ENCODE assay signal across 21 mouse cellular contexts in the genomic region with DNA sequence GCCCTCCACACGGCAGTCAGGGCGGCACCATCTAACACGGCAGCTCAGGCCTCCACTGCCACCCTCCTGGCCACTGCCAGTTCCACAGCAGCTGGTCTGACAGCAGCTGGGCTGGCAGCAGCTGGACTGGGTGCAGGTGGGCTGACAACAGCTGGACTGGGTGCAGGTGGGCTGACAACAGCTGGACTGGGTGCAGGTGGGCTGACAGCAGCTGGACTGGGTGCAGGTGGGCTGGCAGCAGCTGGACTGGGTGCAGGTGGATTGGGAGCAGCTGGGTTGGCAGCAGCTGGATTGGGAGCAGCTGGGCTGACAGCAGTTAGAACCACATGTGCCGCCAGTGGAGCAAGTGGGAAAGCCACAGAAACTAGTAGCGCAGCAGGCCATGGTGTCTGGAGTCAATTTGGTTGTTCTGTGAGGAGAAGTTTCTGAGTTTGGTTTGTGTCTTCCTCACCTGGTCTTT. TPM values are rescaled to one million over a fixed set of nuclear protein-coding genes. Genes with fewer than 3 reads are reported as not detected.
"Had no signal": no experiment of that assay in that cellular context is flagged by ENCODE, and none has a peak within 500 bp of the region (broad histone marks: within the 10 kb centered on the region; RNA-seq: fewer than 3 reads in every experiment).

A gene (minus strand): TSS at position 410 of the 460 bp plus-strand sequence.

- H3K9me3 ChIP-seq: midbrain, embryonic 10.5 days; midbrain, embryonic 12.5 days; neural tube, embryonic 12.5 days; stomach, embryonic 15.5 days had no signal

- H3K9ac ChIP-seq: lung, embryonic 14.5 days; midbrain, embryonic 12.5 days; neural tube, embryonic 12.5 days; stomach, embryonic 15.5 days had no signal

- H3K4me1 ChIP-seq: midbrain, embryonic 10.5 days; midbrain, embryonic 12.5 days; neural tube, embryonic 12.5 days; stomach, embryonic 15.5 days had no signal

- H3K4me3 ChIP-seq: midbrain, embryonic 10.5 days; midbrain, embryonic 12.5 days; neural tube, embryonic 12.5 days; stomach, embryonic 15.5 days had no signal

- ATAC-seq: midbrain, embryonic 16.5 days had no signal

- H3K27ac ChIP-seq: midbrain, embryonic 10.5 days; midbrain, embryonic 12.5 days; neural tube, embryonic 12.5 days; stomach, embryonic 15.5 days; stomach, postnatal 0 days had no signal

- H3K36me3 ChIP-seq: midbrain, embryonic 10.5 days; midbrain, embryonic 12.5 days; neural tube, embryonic 12.5 days; stomach, embryonic 15.5 days had no signal

- H3K27me3 ChIP-seq: midbrain, embryonic 12.5 days; neural tube, embryonic 12.5 days; stomach, embryonic 15.5 days had no signal

- H3K4me2 ChIP-seq: lung, embryonic 14.5 days; midbrain, embryonic 12.5 days; neural tube, embryonic 12.5 days; stomach, embryonic 15.5 days had no signal

- DNase-seq: lung, adult 18-20 months; lung, embryonic 14.5 days; lung, postnatal 10 days; lung, postnatal 4 days; midbrain, embryonic 14.5 days; right cerebral cortex, postnatal 14 days; thymus, adult 2 months; thymus, postnatal 25 days had no signal

RNA-seq across cellular contexts. Expression of the gene that starts here (rescaled TPM):
- total RNA-seq: megakaryocyte, adult 5-6 weeks; megakaryocyte-erythroid progenitor cell, adult 5-6 weeks; neutrophil, adult 5-6 weeks had no signal
- polyA plus RNA-seq: lung, embryonic 14.5 days; lung, embryonic 16.5 days; midbrain, embryonic 10.5 days; midbrain, embryonic 12.5 days; midbrain, embryonic 14.5 days; midbrain, embryonic 16.5 days; neural tube, embryonic 12.5 days; neural tube, embryonic 14.5 days; spleen, adult 2 months; stomach, embryonic 15.5 days; stomach, postnatal 0 days; testis, adult 2 months; thymus, adult 2 months had no signal
